Comparison of ENCODE assay signal across 27 mouse cellular contexts in the genomic region with DNA sequence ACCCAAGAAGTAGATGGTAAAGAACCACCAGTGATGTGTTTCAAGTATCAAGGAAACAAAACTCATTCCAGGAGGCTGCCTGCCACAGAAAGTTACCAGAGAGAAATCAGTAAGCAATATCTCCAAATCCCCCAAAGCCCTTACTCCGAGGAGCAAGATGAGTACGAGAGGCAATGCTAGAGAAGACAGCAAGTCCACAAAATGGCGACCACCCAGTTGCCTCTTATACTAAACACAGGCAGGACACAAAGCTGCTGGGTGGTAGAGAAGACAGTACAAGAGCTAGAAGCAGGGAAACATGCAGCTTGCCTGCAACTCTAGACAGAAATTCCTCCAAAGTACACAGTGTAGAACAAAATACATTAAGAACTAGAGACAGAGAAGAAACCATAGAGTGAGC.
"Had no signal": no experiment of that assay in that cellular context is flagged by ENCODE, and none has a peak within 500 bp of the region (broad histone marks: within the 10 kb centered on the region; RNA-seq: fewer than 3 reads in every experiment).

No protein-coding gene starts in this region.

- H3K9ac ChIP-seq: embryonic facial prominence, embryonic 12.5 days; embryonic facial prominence, embryonic 13.5 days; embryonic facial prominence, embryonic 15.5 days; forebrain, embryonic 12.5 days; forebrain, embryonic 13.5 days; forebrain, embryonic 15.5 days; forebrain, postnatal 0 days had no signal

- H3K36me3 ChIP-seq: embryonic facial prominence, embryonic 10.5 days; embryonic facial prominence, embryonic 12.5 days; embryonic facial prominence, embryonic 13.5 days; embryonic facial prominence, embryonic 15.5 days; forebrain, embryonic 10.5 days; forebrain, embryonic 12.5 days; forebrain, embryonic 15.5 days had no signal

- H3K27ac ChIP-seq: embryonic facial prominence, embryonic 10.5 days; embryonic facial prominence, embryonic 12.5 days; embryonic facial prominence, embryonic 13.5 days; embryonic facial prominence, embryonic 15.5 days; forebrain, embryonic 10.5 days; forebrain, embryonic 12.5 days; forebrain, embryonic 13.5 days; forebrain, embryonic 15.5 days; gastrocnemius, adult 2 months had no signal

- DNase-seq: cerebellum, adult 2 months; cerebellum, adult 8-10 months; cerebellum, adult 9-10 months; cerebellum, adult 9-11 months; cerebellum, postnatal 10 days; cerebellum, postnatal 14 days; cerebellum, postnatal 25 days; cerebellum, postnatal 36 days; embryo, embryonic 11 days; forebrain, postnatal 0 days; gastrocnemius, adult 2 months; gastrocnemius, postnatal 10 days; gastrocnemius, postnatal 14 days; gastrocnemius, postnatal 25 days; gastrocnemius, postnatal 36 days; heart, adult 18-20 months had no signal

- H3K27me3 ChIP-seq: embryonic facial prominence, embryonic 12.5 days; embryonic facial prominence, embryonic 13.5 days; embryonic facial prominence, embryonic 15.5 days; forebrain, embryonic 12.5 days; forebrain, embryonic 13.5 days; forebrain, embryonic 15.5 days had no signal

- H3K4me3 ChIP-seq: embryonic facial prominence, embryonic 10.5 days; embryonic facial prominence, embryonic 12.5 days; embryonic facial prominence, embryonic 13.5 days; embryonic facial prominence, embryonic 15.5 days; erythroblast, embryonic 14.5 days; forebrain, embryonic 10.5 days; forebrain, embryonic 12.5 days; forebrain, embryonic 13.5 days; forebrain, embryonic 15.5 days; gastrocnemius, adult 2 months had no signal

- H3K4me2 ChIP-seq: embryonic facial prominence, embryonic 12.5 days; embryonic facial prominence, embryonic 13.5 days; embryonic facial prominence, embryonic 15.5 days; forebrain, embryonic 12.5 days; forebrain, embryonic 13.5 days; forebrain, embryonic 15.5 days had no signal

- H3K9me3 ChIP-seq: embryonic facial prominence, embryonic 10.5 days; embryonic facial prominence, embryonic 12.5 days; embryonic facial prominence, embryonic 13.5 days; embryonic facial prominence, embryonic 15.5 days; forebrain, embryonic 10.5 days; forebrain, embryonic 12.5 days; forebrain, embryonic 13.5 days; forebrain, embryonic 15.5 days had no signal

- ATAC-seq: forebrain, embryonic 13.5 days; forebrain, embryonic 14.5 days; forebrain, embryonic 15.5 days; forebrain, embryonic 16.5 days; forebrain, postnatal 0 days had no signal

- H3K4me1 ChIP-seq: embryonic facial prominence, embryonic 10.5 days; embryonic facial prominence, embryonic 12.5 days; embryonic facial prominence, embryonic 13.5 days; embryonic facial prominence, embryonic 15.5 days; forebrain, embryonic 10.5 days; forebrain, embryonic 12.5 days; forebrain, embryonic 13.5 days; forebrain, embryonic 15.5 days had no signal
